Mouse (Mus musculus) kidney, adult 8-10 months (tissue): ENCODE data around the gene Fam124a.
"Not testable (repeated sequence)": the region's sequence is repeated elsewhere in the genome, so short reads cannot be mapped to it uniquely, and the experiment has no call there.

Source experiments
- DNase-seq, 2 experiments: peaks; one replicate each; pipeline ENCODE4 v3.0.0; 2022

Fam124a gene

GRCm38 (mm10) chr14:62580945-62581344 lies 25.4 kb downstream of the Fam124a start:
- DNase-seq = no peak

- DNase-seq = no peak
Measured at GRCm38 (mm10) chr14:62581768-62582167, 26.2 kb downstream of the Fam124a start.

DNA sequence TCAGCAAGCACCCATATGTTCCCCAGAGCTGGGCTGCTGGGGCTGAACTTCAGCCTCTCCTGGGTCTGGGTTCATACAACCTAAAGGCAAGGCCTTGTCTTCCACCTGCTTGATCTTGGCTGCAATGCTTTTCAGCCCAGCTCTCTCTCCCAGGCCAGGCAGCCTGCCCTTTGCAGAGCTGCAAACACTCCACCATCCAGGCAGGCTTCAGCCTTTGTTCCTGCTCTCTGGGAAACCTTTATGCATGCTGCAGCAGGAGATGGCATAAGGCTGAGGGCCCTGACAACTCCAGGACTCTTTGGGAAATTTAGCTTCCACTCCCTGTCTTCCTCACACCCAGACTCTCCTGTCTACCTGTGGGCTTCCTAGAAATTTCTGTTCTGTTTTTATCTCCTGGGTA lies 29.1 kb downstream of the Fam124a start:
- no peak for DNase-seq

DNA sequence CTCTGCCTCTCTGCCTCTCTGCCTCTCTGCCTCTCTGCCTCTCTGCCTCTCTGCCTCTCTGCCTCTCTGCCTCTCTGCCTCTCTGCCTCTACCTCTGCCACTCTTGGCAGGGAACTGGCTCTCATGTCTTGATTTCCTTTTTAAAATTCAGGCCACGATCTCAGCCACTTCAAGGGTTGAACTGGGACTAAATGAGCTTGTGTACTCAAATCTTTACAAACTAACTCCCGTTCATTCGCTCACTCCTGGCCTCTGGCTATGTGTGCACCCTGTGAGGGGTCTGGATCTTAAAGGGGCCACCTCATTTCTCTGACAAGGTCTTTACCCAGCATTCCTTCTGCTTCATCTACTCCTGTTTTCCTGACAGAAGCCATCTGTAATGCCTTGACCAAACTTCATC lies 29.8 kb downstream of the Fam124a start:
- peak; percentile 8 to 50 for DNase-seq

DNA sequence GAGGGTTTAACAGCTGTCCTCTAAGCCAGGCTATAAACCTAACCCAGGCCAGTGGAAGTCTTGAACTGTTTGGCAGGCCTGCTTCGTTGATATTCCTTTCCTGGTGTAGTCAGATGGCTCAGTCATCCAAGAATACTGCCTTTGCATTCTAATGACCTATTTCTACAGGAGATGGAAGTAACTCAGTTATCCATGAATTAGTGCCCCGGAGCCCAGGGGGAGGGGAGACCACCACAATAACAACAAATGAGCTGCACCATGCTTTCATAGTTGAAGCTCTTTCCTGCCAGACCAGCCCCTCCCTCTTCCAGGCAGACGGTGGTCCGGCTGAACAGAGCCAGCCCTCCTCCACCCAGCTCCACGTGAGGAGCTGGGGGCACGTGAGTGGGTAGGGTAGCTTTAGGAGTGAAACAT lies 44.6 kb downstream of the Fam124a start:
- DNase-seq = no peak

- DNase-seq = no peak
Measured at GRCm38 (mm10) chr14:62602271-62602670, 46.7 kb downstream of the Fam124a start.

- no peak for DNase-seq
Measured at GRCm38 (mm10) chr14:62602869-62603268, 47.3 kb downstream of the Fam124a start.

GRCm38 (mm10) chr14:62607791-62608196 lies 52.3 kb downstream of the Fam124a start:
- DNase-seq = no peak

DNA sequence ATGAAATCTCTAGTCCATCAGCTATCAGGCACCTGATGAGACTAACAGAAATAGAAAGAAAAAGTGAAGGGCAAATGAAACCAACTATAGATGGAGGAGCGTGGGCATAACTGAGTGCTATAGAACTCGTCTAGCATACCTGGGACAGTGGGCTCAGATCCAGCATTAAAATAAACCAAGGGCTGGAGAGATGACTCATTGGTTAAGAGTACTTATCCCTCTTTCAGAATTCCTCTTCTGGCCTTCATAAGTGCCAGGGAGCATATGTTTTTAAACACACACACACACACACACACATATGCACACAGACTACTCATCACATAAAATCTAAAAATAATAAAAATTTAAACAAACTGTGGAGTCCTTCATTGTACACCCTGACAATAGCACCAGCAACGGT lies 54.4 kb downstream of the Fam124a start:
- no peak for DNase-seq

- DNase-seq = no peak
Measured at GRCm38 (mm10) chr14:62622393-62622792, 66.9 kb downstream of the Fam124a start.

DNA sequence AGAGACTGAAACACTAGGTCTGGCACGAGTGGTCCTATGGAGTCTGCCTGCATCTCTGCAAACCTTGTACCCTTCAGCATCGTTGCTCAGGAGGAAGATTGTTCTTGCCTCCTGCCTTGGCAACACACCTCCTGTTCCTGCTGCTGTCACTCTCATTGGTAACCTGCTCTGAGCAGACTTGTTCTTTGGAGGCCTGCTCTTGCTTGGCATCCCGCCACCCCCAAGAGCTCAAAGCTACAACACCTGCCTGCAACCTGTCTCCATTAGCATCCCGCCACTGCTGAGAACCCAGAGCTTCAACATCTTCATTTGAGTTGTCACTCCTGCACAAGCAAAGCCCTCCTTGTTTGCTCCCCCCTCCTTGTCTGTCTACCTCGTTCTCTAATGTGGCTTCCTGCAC lies 72.4 kb downstream of the Fam124a start:
- no peak for DNase-seq

DNA sequence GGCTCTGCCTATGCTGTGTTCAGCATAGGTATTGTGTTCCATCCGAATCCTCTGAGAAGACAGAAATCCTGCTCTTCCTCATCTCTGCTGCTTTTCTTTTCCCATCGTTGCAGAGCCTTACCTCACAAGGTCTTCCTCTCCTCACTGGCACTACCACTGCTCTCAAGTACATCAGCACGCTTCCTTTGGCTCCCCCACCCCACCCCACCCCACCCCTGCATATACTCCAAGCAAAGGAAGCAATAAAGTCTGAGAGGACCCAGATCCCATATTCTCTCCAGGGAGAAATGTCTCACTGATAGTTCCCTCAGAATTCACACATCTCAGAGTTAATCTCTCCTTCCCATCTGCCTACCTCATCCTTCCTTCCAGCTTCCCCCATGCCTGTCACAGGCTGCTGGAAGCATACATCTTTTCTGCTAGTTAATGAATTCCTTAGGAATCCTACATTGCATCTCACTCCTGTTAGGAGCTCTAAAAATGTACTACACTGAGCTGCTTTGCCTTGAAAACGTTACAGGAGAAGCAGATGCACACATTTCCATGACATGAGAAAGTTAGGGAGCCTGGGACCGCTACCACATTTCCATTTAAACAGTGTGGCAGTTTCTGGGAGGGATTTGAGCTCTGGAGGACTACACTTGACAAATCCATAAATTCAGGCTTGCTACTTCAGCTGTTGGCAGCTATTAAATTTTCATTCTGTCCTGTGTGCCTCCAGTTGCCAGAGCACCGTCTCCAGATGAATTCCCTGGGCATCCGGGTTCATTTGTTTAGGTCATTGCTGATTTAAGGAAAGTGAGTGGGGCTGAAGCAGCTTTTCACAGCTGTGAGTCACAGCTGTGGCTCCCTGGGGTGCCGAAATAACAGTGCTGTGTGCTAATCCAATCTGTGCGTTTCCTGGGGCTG lies 82.2 kb downstream of the Fam124a start:
- no peak for DNase-seq

DNA sequence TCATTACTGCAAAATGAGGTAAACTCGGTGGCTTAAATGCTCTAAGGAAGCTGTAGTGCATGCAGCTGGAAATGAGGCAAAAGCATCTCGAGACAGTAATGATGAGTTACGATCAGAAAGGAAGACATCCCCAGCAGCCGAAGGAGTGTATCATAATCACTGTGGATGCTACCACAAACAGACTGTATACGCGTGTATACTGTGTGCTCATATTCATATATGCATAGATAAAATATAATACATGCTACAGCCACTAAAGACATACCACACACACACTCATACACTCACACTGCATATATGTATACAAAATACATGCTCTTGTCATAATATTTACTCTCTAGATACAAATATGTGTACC lies 82.8 kb downstream of the Fam124a start:
- no peak for DNase-seq

- DNase-seq = peak; percentile 7 to 8
Measured at GRCm38 (mm10) chr14:62639111-62639510, 83.6 kb downstream of the Fam124a start.

DNA sequence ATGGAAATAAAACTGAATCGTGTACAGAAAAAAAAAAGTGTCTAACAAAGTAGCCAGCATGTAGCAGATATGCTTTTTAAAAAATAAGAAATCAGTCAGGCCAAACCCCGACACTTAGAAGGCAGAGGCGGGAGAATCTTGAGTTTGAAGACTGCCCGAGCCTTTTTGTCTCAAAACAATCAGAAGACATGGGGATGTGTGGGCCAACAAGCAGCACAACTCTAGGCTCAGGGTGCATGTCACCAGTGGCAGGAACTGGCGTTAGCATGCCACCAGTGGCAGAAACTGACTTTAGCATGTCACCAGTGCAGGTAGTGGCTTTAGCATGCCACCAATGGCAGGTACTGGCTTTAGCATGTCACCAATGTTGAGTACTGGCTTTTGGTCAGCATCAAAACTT lies 84.0 kb downstream of the Fam124a start:
- no peak for DNase-seq

- no peak for DNase-seq
Measured at GRCm38 (mm10) chr14:62640396-62640795, 84.9 kb downstream of the Fam124a start.

- not testable (repeated sequence) for DNase-seq
Measured at GRCm38 (mm10) chr14:62642368-62642767, 86.8 kb downstream of the Fam124a start.

GRCm38 (mm10) chr14:62648405-62648804 lies 92.9 kb downstream of the Fam124a start:
- no peak for DNase-seq

GRCm38 (mm10) chr14:62650376-62650775 lies 94.8 kb downstream of the Fam124a start:
- no peak for DNase-seq

DNA sequence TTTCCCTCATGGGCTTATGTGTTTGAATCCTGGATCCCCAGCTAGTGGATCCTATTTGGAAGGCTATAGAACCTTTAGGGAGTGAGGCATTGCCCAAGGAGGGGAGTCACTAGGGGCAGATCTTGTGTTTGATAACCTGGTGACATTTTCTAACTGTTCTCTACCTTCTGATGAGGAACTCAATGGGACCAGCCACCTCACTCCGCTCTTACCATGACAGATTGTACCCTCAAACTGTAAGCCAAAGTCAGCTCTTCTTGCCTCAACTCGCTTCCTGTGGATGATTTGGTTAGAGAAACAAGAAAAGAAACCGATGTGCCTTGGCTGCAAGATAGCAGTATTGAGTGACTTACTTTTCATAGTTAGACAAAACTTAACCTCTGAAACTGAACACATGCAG lies 96.2 kb downstream of the Fam124a start:
- DNase-seq = no peak

GRCm38 (mm10) chr14:62655996-62656395 lies 100.5 kb downstream of the Fam124a start:
- no peak for DNase-seq

- DNase-seq = no peak
Measured at GRCm38 (mm10) chr14:62657469-62657868, 101.9 kb downstream of the Fam124a start.
